Mouse (Mus musculus) spleen, adult 18-20 months (tissue): ENCODE measurements around the gene Fig4.

Source experiments
- DNase-seq, 2 experiments: peaks; one replicate each; pipeline ENCODE4 v3.0.0; 2022; ENCODE audit warnings: mixed read lengths in 2 of 2

The Fig4 gene

GRCm38 (mm10) chr10:41209538-41209937 lies 93.5 kb downstream of the Fig4 start:
- no peak for DNase-seq

GRCm38 (mm10) chr10:41208860-41209377 lies 94.1 kb downstream of the Fig4 start:
- no peak for DNase-seq

GRCm38 (mm10) chr10:41205647-41206046 lies 97.4 kb downstream of the Fig4 start:
- DNase-seq, result no peak

GRCm38 (mm10) chr10:41204637-41205315 lies 98.3 kb downstream of the Fig4 start:
- no peak for DNase-seq

GRCm38 (mm10) chr10:41204191-41204590 lies 98.9 kb downstream of the Fig4 start:
- DNase-seq, result no peak

GRCm38 (mm10) chr10:41198719-41199118 lies 104.3 kb downstream of the Fig4 start:
- DNase-seq, result no peak

- DNase-seq, result no peak
These were observed 105.3 kb downstream of the Fig4 start for GRCm38 (mm10) chr10:41197788-41198187.

- DNase-seq, result no peak
These were observed 106.8 kb downstream of the Fig4 start for GRCm38 (mm10) chr10:41196295-41196694.

GRCm38 (mm10) chr10:41189392-41189791 lies 113.7 kb downstream of the Fig4 start:
- DNase-seq, result no peak

GRCm38 (mm10) chr10:41183975-41184374 lies 119.1 kb downstream of the Fig4 start:
- DNase-seq, result no peak

- DNase-seq, result no peak
These were observed 120.4 kb downstream of the Fig4 start for GRCm38 (mm10) chr10:41182644-41183043.

- DNase-seq, result no peak
These were observed 136.9 kb downstream of the Fig4 start for GRCm38 (mm10) chr10:41166141-41166540.

GRCm38 (mm10) chr10:41163108-41163507 lies 140.0 kb downstream of the Fig4 start:
- no peak for DNase-seq

- no peak for DNase-seq
These were observed 145.8 kb downstream of the Fig4 start for GRCm38 (mm10) chr10:41157296-41157695.

- no peak for DNase-seq
These were observed 146.4 kb downstream of the Fig4 start for GRCm38 (mm10) chr10:41156693-41157092.

GRCm38 (mm10) chr10:41153229-41153750 lies 149.8 kb downstream of the Fig4 start:
- no peak for DNase-seq

GRCm38 (mm10) chr10:41151901-41152300 lies 151.2 kb downstream of the Fig4 start:
- no peak for DNase-seq

- DNase-seq, result no peak
These were observed 151.6 kb downstream of the Fig4 start for GRCm38 (mm10) chr10:41151441-41151840.

- DNase-seq, result no peak
These were observed 152.0 kb downstream of the Fig4 start for GRCm38 (mm10) chr10:41151021-41151420.

- no peak for DNase-seq
These were observed 152.6 kb downstream of the Fig4 start for GRCm38 (mm10) chr10:41150496-41150895.

GRCm38 (mm10) chr10:41149307-41149706 lies 153.8 kb downstream of the Fig4 start:
- no peak for DNase-seq

GRCm38 (mm10) chr10:41146141-41146540 lies 156.9 kb downstream of the Fig4 start:
- DNase-seq, result no peak
